8 mouse cellular contexts compared by ENCODE assay signal in the genomic region with DNA sequence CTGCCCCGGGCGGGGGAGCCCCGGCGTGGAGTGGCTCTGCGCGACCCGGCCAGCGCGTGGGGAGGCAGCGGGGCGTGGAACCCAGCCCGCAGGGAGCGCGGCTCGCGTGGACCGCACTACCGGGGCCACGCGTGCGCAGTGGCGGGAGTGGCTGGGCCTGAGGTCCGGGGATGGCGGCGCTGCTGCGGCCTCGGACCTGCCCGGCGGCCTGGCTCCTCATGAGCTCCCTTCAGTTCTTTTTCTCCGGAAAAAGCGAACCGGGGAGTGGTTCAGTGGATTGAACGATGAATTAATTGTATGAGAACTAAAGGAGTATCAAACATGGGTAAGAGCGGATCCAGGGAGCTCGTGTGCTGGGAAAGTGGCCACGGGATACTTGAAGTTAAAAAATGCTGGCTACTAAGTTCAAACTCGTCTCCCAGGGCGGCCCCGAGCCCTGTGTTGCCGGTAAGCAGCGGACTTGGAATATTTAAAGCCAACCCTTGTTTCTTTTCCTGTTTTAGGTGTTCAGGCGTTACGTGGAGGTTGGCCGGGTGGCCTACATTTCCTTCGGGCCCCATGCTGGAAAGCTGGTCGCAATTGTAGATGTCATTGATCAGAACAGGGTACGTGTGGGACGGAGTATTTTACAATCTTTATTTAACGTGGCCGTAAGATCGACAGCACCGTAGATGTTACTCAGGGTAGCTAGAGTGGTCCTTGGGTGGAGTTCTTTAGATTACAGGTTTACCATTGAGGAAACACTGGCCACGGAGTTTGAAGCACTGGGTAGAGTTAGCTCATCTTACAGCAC. TPM values are rescaled to one million over a fixed set of nuclear protein-coding genes. Genes with fewer than 3 reads are reported as not detected.
DNase-seq lines count a peak whose midpoint lies in the region; ATAC-seq and TF ChIP-seq lines count a peak whose summit lies in the region.

No protein-coding gene starts in this region.

- H3K27ac ChIP-seq in heart, embryonic 12.5 days (ENCODE audit: poor library complexity, severe bottlenecking), result peak overlapping the region; percentile 56
- H3K27ac ChIP-seq in forebrain, embryonic 14.5 days (ENCODE audit: low read depth, low read length), result peak overlapping the region; percentile 72
- peak overlapping the region; percentile 63 for H3K27ac ChIP-seq in liver, embryonic 16.5 days (ENCODE audit: low read length)

- DNase-seq in heart, adult 8-10 months (ENCODE audit: low spot score), result no peak
- DNase-seq in forebrain, embryonic 14.5 days (ENCODE audit: low spot score), result no peak
- no peak for DNase-seq in adrenal gland, postnatal 36 days
- DNase-seq in c-Kit-positive CD71-positive TER-119-positive erythroid progenitor cells, embryonic 14.5 days (ENCODE audit: low spot score), result no peak
- DNase-seq in cerebellum, adult 18-20 months, result no peak

- TF ChIP-seq CTCF in E14TG2a.4 (conservative IDR thresholded peaks at IDR 0.05; ENCODE audit: low read length), result no peak

- peak; percentile 72 for ATAC-seq in heart, embryonic 12.5 days (ENCODE audit: insufficient number of reproducible peaks, low FRiP score)
- peak; percentile 81 for ATAC-seq in forebrain, embryonic 14.5 days
- ATAC-seq in liver, embryonic 16.5 days (ENCODE audit: low read depth), result peak; percentile 71

- peak overlapping the region; percentile 90 for H3K9ac ChIP-seq in heart, embryonic 12.5 days
- H3K9ac ChIP-seq in forebrain, embryonic 14.5 days (ENCODE audit: low read length), result peak overlapping the region; percentile 90
- peak overlapping the region; percentile 85 for H3K9ac ChIP-seq in liver, embryonic 16.5 days (ENCODE audit: low read depth, low read length)

- WGBS in heart, embryonic 12.5 days, result under 1% methylated on average over 53 of the region's 53 CpGs
- WGBS in forebrain, embryonic 14.5 days, result 1% methylated on average over 53 of the region's 53 CpGs
- WGBS in liver, embryonic 16.5 days (ENCODE audit: insufficient replicate concordance), result under 1% methylated on average over 53 of the region's 53 CpGs

- no peaks in the 10 kb centered on the region for H3K9me3 ChIP-seq in heart, embryonic 12.5 days (replicated peaks)
- no peaks in the 10 kb centered on the region for H3K9me3 ChIP-seq in E14TG2a.4 (ENCODE audit: low read length)
- no peaks in the 10 kb centered on the region for H3K9me3 ChIP-seq in forebrain, embryonic 14.5 days (replicated peaks; ENCODE audit: control insufficient read depth, low read length)
- no peaks in the 10 kb centered on the region; the same call in 1 of the 2 replicates for H3K9me3 ChIP-seq in liver, embryonic 16.5 days (replicated peaks; ENCODE audit: control insufficient read depth, low read length)

- H3K36me3 ChIP-seq in heart, embryonic 12.5 days, result peaks cover 39% of the 10 kb centered on the region
- peaks cover 49% of the 10 kb centered on the region for H3K36me3 ChIP-seq in E14TG2a.4 (ENCODE audit: insufficient read depth, low read length)
- peaks cover 42% of the 10 kb centered on the region for H3K36me3 ChIP-seq in forebrain, embryonic 14.5 days (ENCODE audit: control insufficient read depth, insufficient read depth, low read length)
- H3K36me3 ChIP-seq in liver, embryonic 16.5 days (ENCODE audit: control insufficient read depth, insufficient read depth), result peaks cover 30% of the 10 kb centered on the region

- H3K4me3 ChIP-seq in heart, embryonic 12.5 days, result peak overlapping the region; percentile 76
- H3K4me3 ChIP-seq in E14TG2a.4 (replicated peaks; ENCODE audit: low read length), result peak overlapping the region; percentile 96
- peak overlapping the region; percentile 79 for H3K4me3 ChIP-seq in forebrain, embryonic 14.5 days (ENCODE audit: low read depth, low read length)
- peak overlapping the region; percentile 88 for H3K4me3 ChIP-seq in liver, embryonic 16.5 days (ENCODE audit: low read depth, low read length)

- H3K4me1 ChIP-seq in heart, embryonic 12.5 days (replicated peaks), result peaks cover 25% of the 10 kb centered on the region
- H3K4me1 ChIP-seq in E14TG2a.4 (replicated peaks; ENCODE audit: low read depth, low read length), result peaks cover 56% of the 10 kb centered on the region
- peaks cover 10% of the 10 kb centered on the region for H3K4me1 ChIP-seq in forebrain, embryonic 14.5 days (ENCODE audit: control insufficient read depth, insufficient read depth, low read length)
- H3K4me1 ChIP-seq in liver, embryonic 16.5 days (ENCODE audit: control insufficient read depth, low read depth, low read length), result peaks cover 33% of the 10 kb centered on the region

- no peaks in the 10 kb centered on the region for H3K27me3 ChIP-seq in heart, embryonic 12.5 days (replicated peaks)
- no peaks in the 10 kb centered on the region for H3K27me3 ChIP-seq in E14TG2a.4 (ENCODE audit: insufficient read depth, low read length)
- no peaks in the 10 kb centered on the region for H3K27me3 ChIP-seq in forebrain, embryonic 14.5 days (replicated peaks; ENCODE audit: control insufficient read depth, insufficient read depth, low read length)
- no peaks in the 10 kb centered on the region for H3K27me3 ChIP-seq in liver, embryonic 16.5 days (ENCODE audit: control insufficient read depth, insufficient read depth, low read depth, low read length)

- peak overlapping the region; percentile 91 for H3K4me2 ChIP-seq in heart, embryonic 12.5 days
- H3K4me2 ChIP-seq in forebrain, embryonic 14.5 days (ENCODE audit: low read length), result peak overlapping the region; percentile 86
- H3K4me2 ChIP-seq in liver, embryonic 16.5 days (ENCODE audit: low read depth, low read length), result peak overlapping the region; percentile 81

RNA-seq across cellular contexts. Expression of gene Rpl14, which starts 0.5 kb away (rescaled TPM):
- polyA plus RNA-seq in heart, embryonic 12.5 days (2016; fragmentation: Nextera tagmentation; extraction: Ambion mirVana), result 476 and 492 TPM in 2 replicates
- total RNA-seq in heart, adult 8-10 months (2022), result 100 to 1,000 TPM; 266 to 316 (median 288) TPM
- 510 and 595 TPM in 2 replicates for polyA plus RNA-seq in forebrain, embryonic 14.5 days (2014; fragmentation: Nextera tagmentation; extraction: Ambion mirVana)
- polyA plus RNA-seq in liver, embryonic 16.5 days (2015; fragmentation: Nextera tagmentation; extraction: Ambion mirVana), result 335 and 378 TPM in 2 replicates
- total RNA-seq in adrenal gland, postnatal 36 days (2021), result 100 to 1,000 TPM; 522 to 541 TPM

RNA-seq across cellular contexts. Expression of gene Entpd3, which starts 32.2 kb away (rescaled TPM):
- 0.14 and 0.37 TPM in 2 replicates for polyA plus RNA-seq in heart, embryonic 12.5 days (2016; fragmentation: Nextera tagmentation; extraction: Ambion mirVana)
- total RNA-seq in heart, adult 8-10 months (2022), result not detected
- polyA plus RNA-seq in forebrain, embryonic 14.5 days (2014; fragmentation: Nextera tagmentation; extraction: Ambion mirVana), result 1.1 and 1.5 TPM in 2 replicates
- 0.05 TPM in 1 of 2 replicates, not detected in the other for polyA plus RNA-seq in liver, embryonic 16.5 days (2015; fragmentation: Nextera tagmentation; extraction: Ambion mirVana)
- total RNA-seq in adrenal gland, postnatal 36 days (2021), result 1 to 10 TPM in 1 of 2 experiments, under 1 TPM in 1; 0.40 to 2.9 TPM
